Mouse (Mus musculus): ENCODE measurements around the gene Tecpr2. TPM values are rescaled to one million over a fixed set of nuclear protein-coding genes. Genes with fewer than 3 reads are reported as not detected.

Tecpr2 gene
- total and polyA plus RNA-seq, 3 experiments: 2.8 to 7.5 (median 3.1) TPM

GRCm38 (mm10) chr12:110885251-110885650 is 3.8 kb upstream of the Tecpr2 start:
- Histone ChIP-seq H3K9me3 (replicated peaks; ENCODE audit: low read length) (peaks cover 5% of the 10 kb centered on the region), H3K27ac (ENCODE audit: insufficient read depth, low read depth) (no peak overlapping the region), H3K4me1 (ENCODE audit: control insufficient read depth in 1 of 2, insufficient read depth in 2 of 2) (peaks cover 7 to 32% of the 10 kb centered on the region in 2 experiments), H3K4me2 (ENCODE audit: insufficient read depth, low read depth, poor library complexity, severe bottlenecking) (no peak overlapping the region), H3K79me2 (replicated peaks; ENCODE audit: control insufficient read depth, extremely low read depth, insufficient read depth, poor library complexity, severe bottlenecking) (peaks cover 25% of the 10 kb centered on the region), H3K4me3 (replicated peaks in 1 of 3; ENCODE audit: low read depth in 2 of 3, low read length in 2 of 3, poor library complexity in 1 of 3) (no peak overlapping the region), H3K9ac (ENCODE audit: insufficient read depth, low read depth) (no peak overlapping the region), H3K36me3 (replicated peaks in 1 of 2; ENCODE audit: control insufficient read depth in 1 of 2, insufficient read depth in 1 of 2, low read length in 1 of 2) (peaks cover 32 to 59% of the 10 kb centered on the region in 2 experiments), H3K27me3 (replicated peaks) (no peaks in the 10 kb centered on the region)
- dilution Hi-C loops (cut with MboI; ENCODE audit: extremely low pct_ligation_motif_present, extremely low pct_unique_long_range_greater_than_20kb, low sequenced_read_pairs) (no loop called here), in situ Hi-C loops (cut with MboI; ENCODE audit: low pct_ligation_motif_present, low pct_unique_long_range_greater_than_20kb, low sequenced_read_pairs) (no loop called here)
- no peak for DNase-seq (ENCODE audit: extremely low read depth)
- TF ChIP-seq JUND (conservative IDR thresholded peaks at IDR 0.05; ENCODE audit: low read depth, low read length) (no peak), ZC3H11A (IDR thresholded peaks at IDR 0.05; ENCODE audit: low read depth, low read length) (no peak), MYC (IDR thresholded peaks at IDR 0.05; ENCODE audit: low read depth, low read length) (no peak), MXI1 (IDR thresholded peaks at IDR 0.05; ENCODE audit: low read depth, low read length) (no peak), KAT2A (IDR thresholded peaks at IDR 0.05; ENCODE audit: insufficient replicate concordance, low read length) (no peak), JUN (IDR thresholded peaks at IDR 0.05; ENCODE audit: insufficient read depth, low read depth, low read length) (no peak), MAFK (IDR thresholded peaks at IDR 0.05; ENCODE audit: insufficient replicate concordance, low read length) (no peak), CHD1 (IDR thresholded peaks at IDR 0.05; ENCODE audit: low read depth, low read length) (no peak), E2F4 (IDR thresholded peaks at IDR 0.05; ENCODE audit: insufficient replicate concordance, low read depth, low read length) (no peak), GABPA (IDR thresholded peaks at IDR 0.05; ENCODE audit: insufficient replicate concordance, low read depth, low read length) (no peak), MAZ (IDR thresholded peaks at IDR 0.05; ENCODE audit: low read depth, low read length) (no peak), SIN3A (IDR thresholded peaks at IDR 0.05; ENCODE audit: low read length) (no peak), USF2 (conservative IDR thresholded peaks at IDR 0.05; ENCODE audit: low read depth, low read length) (no peak)

GRCm38 (mm10) chr12:110888106-110888505 is 958 bp upstream of the Tecpr2 start:
- dilution Hi-C loops (cut with MboI; ENCODE audit: extremely low pct_ligation_motif_present, extremely low pct_unique_long_range_greater_than_20kb, low sequenced_read_pairs): no loop called here
- Histone ChIP-seq H3K4me3 (replicated peaks in 1 of 3; ENCODE audit: low read depth in 2 of 3, low read length in 2 of 3, poor library complexity in 1 of 3) (peak overlapping the region; percentile 64 to 98 (median 98)), H3K4me1 (ENCODE audit: control insufficient read depth in 1 of 2, insufficient read depth in 2 of 2) (peaks cover 8 to 30% of the 10 kb centered on the region in 2 experiments), H3K79me2 (replicated peaks; ENCODE audit: control insufficient read depth, extremely low read depth, insufficient read depth, poor library complexity, severe bottlenecking) (peaks cover 28% of the 10 kb centered on the region), H3K4me2 (ENCODE audit: insufficient read depth, low read depth, poor library complexity, severe bottlenecking) (peak overlapping the region; percentile 92), H3K27ac (ENCODE audit: insufficient read depth, low read depth) (0 out of 2 replicates have a peak overlapping the region, but pooled peaks have one; percentile 22), H3K9me3 (replicated peaks; ENCODE audit: low read length) (peaks cover 5% of the 10 kb centered on the region), H3K36me3 (replicated peaks in 1 of 2; ENCODE audit: control insufficient read depth in 1 of 2, insufficient read depth in 1 of 2, low read length in 1 of 2) (peaks cover 13 to 39% of the 10 kb centered on the region in 2 experiments), H3K9ac (ENCODE audit: insufficient read depth, low read depth) (peak overlapping the region; percentile 76), H3K27me3 (replicated peaks) (no peaks in the 10 kb centered on the region)
- TF ChIP-seq ZNF384 (IDR thresholded peaks at IDR 0.05; ENCODE audit: low read depth, low read length) (no peak), IRF4 (IDR thresholded peaks at IDR 0.05; ENCODE audit: low read depth, low read length) (no peak), NRF1 (IDR thresholded peaks at IDR 0.05; ENCODE audit: low read depth, low read length) (no peak), SIN3A (IDR thresholded peaks at IDR 0.05; ENCODE audit: low read length) (0 out of 2 replicates have a peak, but pooled peaks have one; percentile 12), MEF2A (IDR thresholded peaks at IDR 0.05; ENCODE audit: borderline replicate concordance, low read depth, low read length) (no peak)
- peak; percentile 32 for DNase-seq (ENCODE audit: extremely low read depth)
- in situ Hi-C loops (cut with MboI; ENCODE audit: low pct_ligation_motif_present, low pct_unique_long_range_greater_than_20kb, low sequenced_read_pairs): no loop called here

Measured in CH12.LX (cell line).